Mouse (Mus musculus): ENCODE measurements around the gene Clasp2. TPM values are rescaled to one million over a fixed set of nuclear protein-coding genes. Genes with fewer than 3 reads are reported as not detected.
"Not testable (repeated sequence)": the region's sequence is repeated elsewhere in the genome, so short reads cannot be mapped to it uniquely, and the experiment has no call there.

Gene Clasp2
- total RNA-seq (2021): 10 to 100 TPM; 38.9 to 46.2 TPM
- long read RNA-seq, experiment 1, partial matches to known transcripts: 1 of 3 reads
- long read RNA-seq, experiment 1, other reads (novel, unspliced or antisense): 2 of 3 reads
- long read RNA-seq, experiment 2, partial matches to known transcripts: 0 of 4 reads
- long read RNA-seq, experiment 2, other reads (novel, unspliced or antisense): 4 of 4 reads

GRCm38 (mm10) chr9:113741108-113741636, at the start of gene Clasp2:
Gene Clasp2 (plus strand): TSS chr9:113741473.
- peak; percentile 60 to 80 for DNase-seq
- intact Hi-C loops (cut with DNase I): loop anchor here (5.0 kb wide), 1 partner anchor 106 kb away; no protein-coding TSS in a partner anchor

GRCm38 (mm10) chr9:113701441-113702160, 39.7 kb upstream of the Clasp2 start:
- DNase-seq: no peak
- intact Hi-C loops (cut with DNase I): no loop called here

- no peak for DNase-seq
- intact Hi-C loops (cut with DNase I): no loop called here
Observed at GRCm38 (mm10) chr9:113706108-113706507, 35.2 kb upstream of the Clasp2 start.

GRCm38 (mm10) chr9:113706841-113707240, 34.4 kb upstream of the Clasp2 start:
- intact Hi-C loops (cut with DNase I): no loop called here
- no peak for DNase-seq

- DNase-seq: peak; percentile 88 to 89
- intact Hi-C loops (cut with DNase I): no loop called here
Observed at GRCm38 (mm10) chr9:113707481-113708360, 33.6 kb upstream of the Clasp2 start, which contains the start of gene Pdcd6ip. Gene Pdcd6ip (minus strand): TSS chr9:113708259.

GRCm38 (mm10) chr9:113708361-113709280, 32.7 kb upstream of the Clasp2 start:
- intact Hi-C loops (cut with DNase I): no loop called here

GRCm38 (mm10) chr9:113710871-113711270, 30.4 kb upstream of the Clasp2 start:
- DNase-seq: no peak
- intact Hi-C loops (cut with DNase I): no loop called here

More at GRCm38 (mm10) chr9:113708361-113709280, 32.7 kb upstream of the Clasp2 start:
- no peak for DNase-seq

GRCm38 (mm10) chr9:113719063-113719462, 22.2 kb upstream of the Clasp2 start:
- intact Hi-C loops (cut with DNase I): no loop called here
- no peak for DNase-seq

- no peak for DNase-seq
- intact Hi-C loops (cut with DNase I): loop anchor here (10.0 kb wide), 1 partner anchor 390 kb away; no protein-coding TSS in a partner anchor
Observed at GRCm38 (mm10) chr9:113724646-113725045, 16.6 kb upstream of the Clasp2 start.

GRCm38 (mm10) chr9:113725609-113726008, 15.7 kb upstream of the Clasp2 start:
- not testable (repeated sequence) for DNase-seq
- intact Hi-C loops (cut with DNase I): loop anchor here (10.0 kb wide), 1 partner anchor 389 kb away; no protein-coding TSS in a partner anchor

- intact Hi-C loops (cut with DNase I): loop anchor here (10.0 kb wide), 1 partner anchor 389 kb away; no protein-coding TSS in a partner anchor
Observed at GRCm38 (mm10) chr9:113726131-113726530, 15.1 kb upstream of the Clasp2 start.

GRCm38 (mm10) chr9:113726991-113727680, 14.1 kb upstream of the Clasp2 start:
- intact Hi-C loops (cut with DNase I): loop anchor here (10.0 kb wide), 1 partner anchor 388 kb away; no protein-coding TSS in a partner anchor
- no peak for DNase-seq

More at GRCm38 (mm10) chr9:113726131-113726530, 15.1 kb upstream of the Clasp2 start:
- DNase-seq: no peak

- intact Hi-C loops (cut with DNase I): no loop called here
- DNase-seq: no peak
Observed at GRCm38 (mm10) chr9:113731540-113731939, 9.7 kb upstream of the Clasp2 start.

GRCm38 (mm10) chr9:113735920-113736319, 5.4 kb upstream of the Clasp2 start:
- intact Hi-C loops (cut with DNase I): no loop called here
- DNase-seq: no peak

- DNase-seq: no peak
- intact Hi-C loops (cut with DNase I): no loop called here
Observed at GRCm38 (mm10) chr9:113738021-113738420, 3.3 kb upstream of the Clasp2 start.

GRCm38 (mm10) chr9:113738941-113739340, 2.3 kb upstream of the Clasp2 start:
- intact Hi-C loops (cut with DNase I): no loop called here
- DNase-seq: no peak

- intact Hi-C loops (cut with DNase I): loop anchor here (5.0 kb wide), 1 partner anchor 106 kb away; no protein-coding TSS in a partner anchor
- DNase-seq: peak; percentile 9 to 49
Observed at GRCm38 (mm10) chr9:113741637-113742137, 414 bp downstream of the Clasp2 start.

GRCm38 (mm10) chr9:113742361-113742794, 1.1 kb downstream of the Clasp2 start:
- intact Hi-C loops (cut with DNase I): loop anchor here (5.0 kb wide), 1 partner anchor 105 kb away; no protein-coding TSS in a partner anchor
- no peak for DNase-seq
